Mouse (Mus musculus): Measurements from ENCODE around the gene Iqgap1.
"Not testable (repeated sequence)": the region's sequence is repeated elsewhere in the genome, so short reads cannot be mapped to it uniquely, and the experiment has no call there.

- not testable (repeated sequence) for TF ChIP-seq POLR2A (IDR thresholded peaks at IDR 0.05; ENCODE audit: control insufficient read depth, low read depth, low read length); CTCF (IDR thresholded peaks at IDR 0.05; ENCODE audit: control insufficient read depth, insufficient read depth, insufficient replicate concordance, low read depth, low read length)
Measured at GRCm38 (mm10) chr7:80749109-80749508, 76.7 kb downstream of the Iqgap1 start.

Data from testis, adult 2 months (tissue).